Mouse (Mus musculus): ENCODE data around the gene Usp35. TPM values are rescaled to one million over a fixed set of nuclear protein-coding genes. Genes with fewer than 3 reads are reported as not detected.

Gene Usp35
- total and polyA plus RNA-seq, 3 experiments: 0.58 to 2.2 TPM; not detected in 1

- Histone ChIP-seq H3K9ac (ENCODE audit: control insufficient read depth, low read depth, low read length, poor library complexity, severe bottlenecking) (no peak overlapping the region), H3K79me2 (ENCODE audit: control insufficient read depth, insufficient read depth, low read length, poor library complexity) (no peaks in the 10 kb centered on the region), H3K4me3 (ENCODE audit: control insufficient read depth in 1 of 2, insufficient read depth in 1 of 2, low read depth in 2 of 2, low read length in 2 of 2) (no peak overlapping the region), H3K27me3 (ENCODE audit: control insufficient read depth in 1 of 2, insufficient read depth in 2 of 2, low read length in 2 of 2) (no peaks in the 10 kb centered on the region), H3K9me3 (replicated peaks; ENCODE audit: insufficient read depth, low read length) (no peaks in the 10 kb centered on the region), H3K27ac (ENCODE audit: control insufficient read depth, low read depth, low read length) (no peak overlapping the region), H3K36me3 (ENCODE audit: control insufficient read depth in 1 of 2, insufficient read depth in 2 of 2, low read length in 2 of 2) (peaks cover 0 to 17% of the 10 kb centered on the region in 2 experiments; a peak in 2 of 4 replicates), H3K4me1 (ENCODE audit: control insufficient read depth in 1 of 2, insufficient read depth in 2 of 2, low read length in 2 of 2) (peaks cover 5 to 20% of the 10 kb centered on the region in 2 experiments)
- TF ChIP-seq TBP (IDR thresholded peaks at IDR 0.05; ENCODE audit: low read depth, low read length) (no peak), USF2 (IDR thresholded peaks at IDR 0.05; ENCODE audit: borderline replicate concordance in 1 of 2, insufficient read depth in 1 of 2, low read depth in 1 of 2, low read length in 2 of 2) (no peak), POLR2AphosphoS2 (IDR thresholded peaks at IDR 0.05; ENCODE audit: low read length) (no peak), GATA1 (IDR thresholded peaks at IDR 0.05; ENCODE audit: low read depth, low read length) (no peak), ZC3H11A (IDR thresholded peaks at IDR 0.05; ENCODE audit: low read depth, low read length) (no peak), UBTF (IDR thresholded peaks at IDR 0.05; ENCODE audit: borderline replicate concordance, insufficient read depth, low read depth, low read length) (no peak), CHD1 (IDR thresholded peaks at IDR 0.05; ENCODE audit: low read depth, low read length) (no peak), SIN3A (IDR thresholded peaks at IDR 0.05; ENCODE audit: low read length) (no peak), HCFC1 (IDR thresholded peaks at IDR 0.05; ENCODE audit: low read depth, low read length) (no peak), NELFE (IDR thresholded peaks at IDR 0.05; ENCODE audit: low read depth, low read length) (no peak), RAD21 (IDR thresholded peaks at IDR 0.05; ENCODE audit: low read depth, low read length) (no peak), E2F4 (IDR thresholded peaks at IDR 0.05; ENCODE audit: borderline replicate concordance, low read depth, low read length) (no peak), USF1 (IDR thresholded peaks at IDR 0.05; ENCODE audit: low read depth, low read length) (no peak)
- no peak for DNase-seq (ENCODE audit: low read depth, low spot score)
Observed at GRCm38 (mm10) chr7:97357840-97358239, 26.0 kb upstream of the Usp35 start.

DNA sequence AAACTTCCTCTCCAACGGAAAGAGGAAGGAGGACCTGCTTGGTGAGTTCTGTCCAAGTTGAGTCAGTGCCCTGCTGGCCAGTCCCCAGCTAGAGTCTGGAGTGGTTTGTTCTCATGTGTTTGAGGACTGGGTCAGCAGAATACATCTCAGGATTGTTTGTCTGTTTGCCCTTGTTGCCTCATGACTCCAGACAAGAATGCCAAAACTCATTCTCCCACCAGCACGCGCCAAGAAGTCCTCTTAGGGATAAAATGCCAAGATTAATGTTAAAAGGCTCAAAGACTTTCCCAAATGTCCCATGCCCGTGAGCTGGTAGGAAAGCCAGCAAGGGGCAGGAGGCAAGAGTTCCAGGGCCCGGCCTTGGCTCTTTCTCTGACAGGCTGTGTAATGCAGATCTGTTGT lies 25.1 kb upstream of the Usp35 start:
- TF ChIP-seq USF2 (IDR thresholded peaks at IDR 0.05; ENCODE audit: borderline replicate concordance in 1 of 2, insufficient read depth in 1 of 2, low read depth in 1 of 2, low read length in 2 of 2) (no peak), CTCF (IDR thresholded peaks at IDR 0.05 in 2 of 3, conservative IDR thresholded peaks at IDR 0.05 in 1 of 3; ENCODE audit: control insufficient read depth in 1 of 3, insufficient read depth in 1 of 3, low read depth in 2 of 3, low read length in 3 of 3, poor library complexity in 1 of 3, severe bottlenecking in 1 of 3) (no peak), E2F4 (IDR thresholded peaks at IDR 0.05; ENCODE audit: borderline replicate concordance, low read depth, low read length) (no peak), MXI1 (IDR thresholded peaks at IDR 0.05; ENCODE audit: low read depth, low read length) (no peak), RAD21 (IDR thresholded peaks at IDR 0.05; ENCODE audit: low read depth, low read length) (no peak), SMC3 (IDR thresholded peaks at IDR 0.05; ENCODE audit: low read depth, low read length) (no peak), ZNF384 (IDR thresholded peaks at IDR 0.05; ENCODE audit: low read depth, low read length) (no peak), RCOR1 (IDR thresholded peaks at IDR 0.05; ENCODE audit: low read depth, low read length) (no peak), NELFE (IDR thresholded peaks at IDR 0.05; ENCODE audit: low read depth, low read length) (no peak), CHD2 (IDR thresholded peaks at IDR 0.05; ENCODE audit: low read length) (no peak), UBTF (IDR thresholded peaks at IDR 0.05; ENCODE audit: borderline replicate concordance, insufficient read depth, low read depth, low read length) (no peak), GATA1 (IDR thresholded peaks at IDR 0.05; ENCODE audit: low read depth, low read length) (no peak), TCF12 (IDR thresholded peaks at IDR 0.05; ENCODE audit: low read depth, low read length) (no peak), TAL1 (IDR thresholded peaks at IDR 0.05; ENCODE audit: low read length) (no peak), MEF2A (IDR thresholded peaks at IDR 0.05; ENCODE audit: extremely low read depth, insufficient replicate concordance, low read depth, low read length, poor library complexity, severe bottlenecking) (no peak), NRF1 (IDR thresholded peaks at IDR 0.05; ENCODE audit: insufficient read depth, low read depth, low read length, poor library complexity, severe bottlenecking) (no peak), BHLHE40 (IDR thresholded peaks at IDR 0.05; ENCODE audit: borderline replicate concordance, low read depth, low read length) (no peak), MYB (IDR thresholded peaks at IDR 0.05; ENCODE audit: low read depth, low read length) (no peak), TBP (IDR thresholded peaks at IDR 0.05; ENCODE audit: low read depth, low read length) (no peak)
- no peak for DNase-seq (ENCODE audit: low read depth, low spot score)
- peaks cover 0 to 17% of the 10 kb centered on the region in 2 experiments; a peak in 2 of 4 replicates for H3K36me3 ChIP-seq (ENCODE audit: control insufficient read depth in 1 of 2, insufficient read depth in 2 of 2, low read length in 2 of 2)
- H3K27ac ChIP-seq (ENCODE audit: control insufficient read depth, low read depth, low read length): no peak overlapping the region
- peaks cover 5 to 20% of the 10 kb centered on the region in 2 experiments for H3K4me1 ChIP-seq (ENCODE audit: control insufficient read depth in 1 of 2, insufficient read depth in 2 of 2, low read length in 2 of 2)
- H3K27me3 ChIP-seq (ENCODE audit: control insufficient read depth in 1 of 2, insufficient read depth in 2 of 2, low read length in 2 of 2): no peaks in the 10 kb centered on the region
- H3K9ac ChIP-seq (ENCODE audit: control insufficient read depth, low read depth, low read length, poor library complexity, severe bottlenecking): no peak overlapping the region
- no peaks in the 10 kb centered on the region for H3K9me3 ChIP-seq (replicated peaks; ENCODE audit: insufficient read depth, low read length)
- no peaks in the 10 kb centered on the region for H3K79me2 ChIP-seq (ENCODE audit: control insufficient read depth, insufficient read depth, low read length, poor library complexity)
- H3K4me3 ChIP-seq (ENCODE audit: control insufficient read depth in 1 of 2, insufficient read depth in 1 of 2, low read depth in 2 of 2, low read length in 2 of 2): no peak overlapping the region
